Mouse (Mus musculus) 3T3-L1 (cell line): ENCODE data around the gene Hdac8.
A peak's percentile ranks its signal among the peaks of the same experiment; 100 is the strongest.

Experiments used
- DNase-seq: peaks from one replicate; pipeline ENCODE4 v3.0.0-alpha.2; 2015; ENCODE audit warnings: low read depth, low spot score

Gene Hdac8

GRCm38 (mm10) chrX:102339396-102340155 lies 165.6 kb downstream of the Hdac8 start:
- DNase-seq, result peak; percentile 74

GRCm38 (mm10) chrX:102319696-102320095 lies 185.5 kb downstream of the Hdac8 start:
- DNase-seq, result no peak

GRCm38 (mm10) chrX:102319252-102319651 lies 185.9 kb downstream of the Hdac8 start:
- no peak for DNase-seq

GRCm38 (mm10) chrX:102318782-102319181 lies 186.4 kb downstream of the Hdac8 start:
- DNase-seq, result no peak

- DNase-seq, result no peak
Observed at GRCm38 (mm10) chrX:102311119-102311518, 194.0 kb downstream of the Hdac8 start.

- peak; percentile 41 for DNase-seq
Observed at GRCm38 (mm10) chrX:102307511-102307910, 197.6 kb downstream of the Hdac8 start.

GRCm38 (mm10) chrX:102305806-102306205 lies 199.4 kb downstream of the Hdac8 start:
- no peak for DNase-seq

GRCm38 (mm10) chrX:102304914-102305313 lies 200.2 kb downstream of the Hdac8 start:
- no peak for DNase-seq

- DNase-seq, result no peak
Observed at GRCm38 (mm10) chrX:102302476-102302875, 202.7 kb downstream of the Hdac8 start.

GRCm38 (mm10) chrX:102284889-102285288 lies 220.3 kb downstream of the Hdac8 start:
- peak; percentile 3 for DNase-seq

GRCm38 (mm10) chrX:102262620-102263345 lies 242.4 kb downstream of the Hdac8 start:
- DNase-seq, result no peak

GRCm38 (mm10) chrX:102259772-102260171 lies 245.4 kb downstream of the Hdac8 start:
- no peak for DNase-seq

GRCm38 (mm10) chrX:102253892-102254291 lies 251.3 kb downstream of the Hdac8 start:
- no peak for DNase-seq

- DNase-seq, result peak; percentile 15
Observed at GRCm38 (mm10) chrX:102251937-102252860, 253.0 kb downstream of the Hdac8 start, which contains the start of gene Cited1. Gene Cited1 (minus strand): TSS chrX:102252181.

GRCm38 (mm10) chrX:102251221-102251936 lies 253.8 kb downstream of the Hdac8 start:
- no peak for DNase-seq

GRCm38 (mm10) chrX:102250891-102251170 lies 254.3 kb downstream of the Hdac8 start:
- DNase-seq, result no peak

GRCm38 (mm10) chrX:102250150-102250890 lies 254.8 kb downstream of the Hdac8 start:
- DNase-seq, result no peak

GRCm38 (mm10) chrX:102244334-102244733 lies 260.8 kb downstream of the Hdac8 start:
- peak; percentile 48 for DNase-seq
